Mouse (Mus musculus): ENCODE results near the gene Rbx1. TPM values are rescaled to one million over a fixed set of nuclear protein-coding genes. Genes with fewer than 3 reads are reported as not detected.
"Not testable (repeated sequence)": the region's sequence is repeated elsewhere in the genome, so short reads cannot be mapped to it uniquely, and the experiment has no call there.

The Rbx1 gene
- polyA plus RNA-seq, 1 experiment from 2014 or later: 527 TPM

DNA sequence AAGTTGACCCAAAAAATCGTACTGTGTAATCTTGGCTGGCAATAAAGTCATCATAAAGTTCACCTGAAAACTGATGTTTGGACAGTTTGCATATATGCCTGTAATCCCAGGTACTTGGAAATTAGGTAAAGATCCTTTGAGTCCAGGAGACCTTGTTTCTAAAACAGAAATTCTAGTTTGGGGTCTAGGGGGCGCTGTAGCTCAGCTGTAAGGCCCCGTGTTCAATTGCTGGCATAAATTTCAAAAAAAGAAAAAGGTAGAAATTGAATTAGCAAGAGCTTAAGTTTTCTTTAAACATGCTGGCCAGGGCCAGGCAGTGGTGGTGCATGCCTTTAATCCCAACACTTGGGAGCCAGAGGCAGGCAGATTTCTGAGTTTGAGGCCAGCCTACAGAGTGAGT lies 9.6 kb downstream of the Rbx1 start:
- no peak overlapping the region for H3K4me2 ChIP-seq (replicated peaks; ENCODE audit: low read depth, low read length)
- peaks cover 41% of the 10 kb centered on the region for H3K36me3 ChIP-seq (ENCODE audit: control insufficient read depth, insufficient read depth, low read length)
- 34% methylated on average over 3 of the region's 3 CpGs for WGBS
- no peaks in the 10 kb centered on the region for H3K27me3 ChIP-seq (ENCODE audit: control insufficient read depth, insufficient read depth, low read length)
- no peaks in the 10 kb centered on the region for H3K4me1 ChIP-seq (ENCODE audit: control insufficient read depth, insufficient read depth, low read length)
- H3K9ac ChIP-seq (replicated peaks; ENCODE audit: low read depth, low read length): no peak overlapping the region
- no peaks in the 10 kb centered on the region for H3K9me3 ChIP-seq (ENCODE audit: control insufficient read depth, low read depth, low read length)
- no peak overlapping the region for H3K4me3 ChIP-seq (ENCODE audit: low read depth, low read length)
- ATAC-seq (ENCODE audit: insufficient number of reproducible peaks, insufficient read depth, low FRiP score, low read depth): no peak
- no peak overlapping the region for H3K27ac ChIP-seq (ENCODE audit: low read length)

DNA sequence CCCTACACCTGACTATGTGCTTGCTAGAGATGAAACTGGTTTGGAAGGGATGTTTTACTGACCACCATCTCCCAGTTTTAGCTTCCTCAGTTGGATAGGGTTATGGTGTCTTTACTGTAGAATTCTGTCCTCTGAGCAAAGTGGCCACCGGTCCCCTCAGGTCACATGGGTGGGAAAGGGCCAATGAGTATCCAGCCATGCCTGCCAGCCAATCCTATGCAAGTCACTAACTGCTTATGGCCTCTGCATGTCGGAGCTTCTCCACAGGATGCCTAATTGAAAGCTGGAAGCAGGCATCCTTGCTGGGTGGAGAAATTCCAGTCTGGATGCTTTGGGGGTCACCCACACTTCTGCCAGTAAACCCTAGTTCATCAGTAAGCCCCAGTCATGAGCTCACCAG lies 10.5 kb downstream of the Rbx1 start:
- Histone ChIP-seq H3K36me3 (ENCODE audit: control insufficient read depth, insufficient read depth, low read length) (peaks cover 32% of the 10 kb centered on the region), H3K27ac (ENCODE audit: low read length) (no peak overlapping the region), H3K4me3 (ENCODE audit: low read depth, low read length) (no peak overlapping the region), H3K27me3 (ENCODE audit: control insufficient read depth, insufficient read depth, low read length) (no peaks in the 10 kb centered on the region), H3K4me1 (ENCODE audit: control insufficient read depth, insufficient read depth, low read length) (peaks cover 5% of the 10 kb centered on the region; the same call in 1 of the 2 replicates), H3K9me3 (ENCODE audit: control insufficient read depth, low read depth, low read length) (no peaks in the 10 kb centered on the region), H3K9ac (replicated peaks; ENCODE audit: low read depth, low read length) (no peak overlapping the region), H3K4me2 (replicated peaks; ENCODE audit: low read depth, low read length) (no peak overlapping the region)
- ATAC-seq (ENCODE audit: insufficient number of reproducible peaks, insufficient read depth, low FRiP score, low read depth): no peak
- 1% methylated on average over 2 of the region's 2 CpGs for WGBS

DNA sequence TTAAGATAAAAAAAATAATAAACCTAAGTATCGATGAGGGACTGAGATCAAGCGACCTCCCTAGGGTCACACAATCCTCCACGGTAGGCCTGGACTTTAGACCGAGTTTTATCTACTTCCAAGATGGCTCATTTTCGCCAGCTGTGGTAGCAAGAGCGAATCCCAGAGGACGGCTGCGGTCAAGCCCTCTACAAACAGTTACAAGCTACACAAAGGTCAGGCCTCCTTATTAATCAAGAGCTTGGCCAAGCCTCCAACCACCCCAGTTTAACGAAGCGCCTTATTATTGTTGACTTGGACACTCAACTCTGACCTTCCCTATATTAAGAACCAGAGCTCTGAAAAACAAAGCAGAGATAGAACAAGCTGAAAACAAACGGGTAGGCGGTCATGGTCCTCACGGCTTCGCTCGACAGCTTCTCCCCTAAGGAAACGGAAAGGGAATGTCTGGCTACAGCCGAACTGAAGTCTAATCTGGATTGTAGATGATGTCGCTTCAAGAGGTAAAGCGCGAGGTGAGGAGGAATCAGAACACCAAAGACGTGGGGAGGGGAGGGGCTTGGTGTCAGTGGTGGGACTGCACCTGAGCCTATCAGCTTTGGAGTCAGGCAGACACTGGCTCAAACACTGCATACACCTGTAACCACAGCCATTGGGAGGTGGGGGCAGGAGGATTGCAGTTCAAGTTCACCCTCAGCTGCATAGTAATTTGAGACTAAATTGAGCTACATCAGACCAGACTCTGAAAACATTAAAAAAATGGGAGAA lies 13.5 kb downstream of the Rbx1 start:
- WGBS: 56% methylated on average over 21 of the region's 21 CpGs
- Histone ChIP-seq H3K36me3 (ENCODE audit: control insufficient read depth, insufficient read depth, low read length) (peaks cover 6% of the 10 kb centered on the region; the same call in 1 of the 2 replicates), H3K9me3 (ENCODE audit: control insufficient read depth, low read depth, low read length) (no peaks in the 10 kb centered on the region), H3K9ac (replicated peaks; ENCODE audit: low read depth, low read length) (no peak overlapping the region), H3K4me1 (ENCODE audit: control insufficient read depth, insufficient read depth, low read length) (peaks cover 5% of the 10 kb centered on the region; the same call in 1 of the 2 replicates), H3K4me2 (replicated peaks; ENCODE audit: low read depth, low read length) (no peak overlapping the region), H3K27me3 (ENCODE audit: control insufficient read depth, insufficient read depth, low read length) (no peaks in the 10 kb centered on the region), H3K27ac (ENCODE audit: low read length) (no peak overlapping the region), H3K4me3 (ENCODE audit: low read depth, low read length) (no peak overlapping the region)
- no peak for ATAC-seq (ENCODE audit: insufficient number of reproducible peaks, insufficient read depth, low FRiP score, low read depth)

DNA sequence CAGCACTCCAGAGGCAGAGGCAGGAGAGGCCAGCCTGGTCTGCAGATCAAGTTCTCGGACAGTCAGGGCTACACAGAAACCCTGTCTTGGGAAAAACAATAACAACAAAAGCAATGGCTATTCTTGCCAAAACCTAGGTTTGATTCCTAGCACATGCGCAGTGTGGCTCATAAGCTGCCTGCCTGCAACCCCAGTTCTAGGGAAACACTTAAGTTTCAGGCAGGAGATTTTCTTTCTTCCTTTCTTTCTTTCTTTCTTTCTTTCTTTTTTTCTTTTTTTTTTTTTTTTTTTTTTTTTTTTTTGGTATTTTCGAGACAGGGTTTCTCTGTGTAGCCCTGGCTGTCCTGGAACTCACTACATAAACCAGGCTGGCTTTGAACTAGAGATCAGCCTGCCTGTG lies 14.2 kb downstream of the Rbx1 start:
- ATAC-seq (ENCODE audit: insufficient number of reproducible peaks, insufficient read depth, low FRiP score, low read depth); H3K9ac ChIP-seq (replicated peaks; ENCODE audit: low read depth, low read length); H3K27me3 ChIP-seq (ENCODE audit: control insufficient read depth, insufficient read depth, low read length); H3K4me3 ChIP-seq (ENCODE audit: low read depth, low read length); H3K36me3 ChIP-seq (ENCODE audit: control insufficient read depth, insufficient read depth, low read length); H3K9me3 ChIP-seq (ENCODE audit: control insufficient read depth, low read depth, low read length); H3K27ac ChIP-seq (ENCODE audit: low read length); H3K4me1 ChIP-seq (ENCODE audit: control insufficient read depth, insufficient read depth, low read length); H3K4me2 ChIP-seq (replicated peaks; ENCODE audit: low read depth, low read length): not testable (repeated sequence)
- 82% methylated on average over 3 of the region's 3 CpGs for WGBS

DNA sequence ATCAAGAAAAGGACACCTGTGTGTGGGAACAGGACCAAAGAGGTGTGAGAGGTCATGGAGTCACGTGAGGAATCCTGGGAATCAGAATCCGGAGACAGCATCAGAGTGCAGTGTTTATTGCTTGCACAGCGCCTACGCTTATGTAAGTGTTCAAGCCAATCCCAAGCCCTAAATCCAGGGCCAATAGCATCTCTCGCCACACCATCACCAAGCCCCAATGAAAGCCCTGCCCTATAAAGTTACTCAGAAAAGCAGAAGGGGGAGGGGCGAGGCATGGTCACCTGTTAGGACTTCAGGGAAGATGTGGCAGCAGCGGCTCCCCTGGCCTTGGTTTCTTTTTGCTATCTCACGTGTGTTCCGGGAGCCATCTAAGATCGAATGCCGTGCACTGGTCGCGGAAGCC lies 14.9 kb downstream of the Rbx1 start:
- 0 out of 2 replicates have a peak, but pooled peaks have one; percentile 58 for ATAC-seq (ENCODE audit: insufficient number of reproducible peaks, insufficient read depth, low FRiP score, low read depth)
- Histone ChIP-seq H3K4me1 (ENCODE audit: control insufficient read depth, insufficient read depth, low read length) (peaks cover 5% of the 10 kb centered on the region; the same call in 1 of the 2 replicates), H3K9me3 (ENCODE audit: control insufficient read depth, low read depth, low read length) (no peaks in the 10 kb centered on the region), H3K4me3 (ENCODE audit: low read depth, low read length) (peak overlapping the region; percentile 22; the same call in 1 of the 2 replicates), H3K4me2 (replicated peaks; ENCODE audit: low read depth, low read length) (peak overlapping the region; percentile 44), H3K36me3 (ENCODE audit: control insufficient read depth, insufficient read depth, low read length) (no peaks in the 10 kb centered on the region), H3K9ac (replicated peaks; ENCODE audit: low read depth, low read length) (no peak overlapping the region), H3K27ac (ENCODE audit: low read length) (no peak overlapping the region), H3K27me3 (ENCODE audit: control insufficient read depth, insufficient read depth, low read length) (no peaks in the 10 kb centered on the region)
- WGBS: 12% methylated on average over 13 of the region's 13 CpGs

DNA sequence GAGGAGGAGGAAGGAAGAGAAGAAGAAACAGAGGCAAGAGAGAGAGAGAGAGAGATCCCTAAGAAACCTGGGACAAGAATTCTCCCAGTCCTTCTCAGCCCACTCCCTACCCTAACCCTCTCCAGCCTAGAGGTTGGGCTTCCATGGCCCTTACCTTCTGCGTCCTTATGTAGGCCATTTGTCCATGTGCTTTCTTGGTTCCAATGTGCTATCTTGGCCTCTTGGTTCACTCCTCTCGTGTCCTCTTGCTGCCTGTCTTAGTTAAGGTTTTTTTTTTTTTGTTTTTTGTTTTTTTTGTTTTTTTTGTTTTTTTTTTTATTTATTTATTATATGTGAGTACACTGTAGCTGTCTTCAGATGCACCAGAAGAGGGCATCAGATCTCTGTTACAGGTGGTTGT lies 16.9 kb downstream of the Rbx1 start:
- no peak overlapping the region for H3K4me3 ChIP-seq (ENCODE audit: low read depth, low read length)
- no peak overlapping the region for H3K9ac ChIP-seq (replicated peaks; ENCODE audit: low read depth, low read length)
- WGBS: 93% methylated on average over 2 of the region's 2 CpGs
- H3K36me3 ChIP-seq (ENCODE audit: control insufficient read depth, insufficient read depth, low read length): no peaks in the 10 kb centered on the region
- ATAC-seq (ENCODE audit: insufficient number of reproducible peaks, insufficient read depth, low FRiP score, low read depth): no peak
- no peaks in the 10 kb centered on the region for H3K9me3 ChIP-seq (ENCODE audit: control insufficient read depth, low read depth, low read length)
- H3K4me1 ChIP-seq (ENCODE audit: control insufficient read depth, insufficient read depth, low read length): peaks cover 5% of the 10 kb centered on the region; the same call in 1 of the 2 replicates
- H3K27me3 ChIP-seq (ENCODE audit: control insufficient read depth, insufficient read depth, low read length): no peaks in the 10 kb centered on the region
- H3K27ac ChIP-seq (ENCODE audit: low read length): no peak overlapping the region
- H3K4me2 ChIP-seq (replicated peaks; ENCODE audit: low read depth, low read length): no peak overlapping the region

DNA sequence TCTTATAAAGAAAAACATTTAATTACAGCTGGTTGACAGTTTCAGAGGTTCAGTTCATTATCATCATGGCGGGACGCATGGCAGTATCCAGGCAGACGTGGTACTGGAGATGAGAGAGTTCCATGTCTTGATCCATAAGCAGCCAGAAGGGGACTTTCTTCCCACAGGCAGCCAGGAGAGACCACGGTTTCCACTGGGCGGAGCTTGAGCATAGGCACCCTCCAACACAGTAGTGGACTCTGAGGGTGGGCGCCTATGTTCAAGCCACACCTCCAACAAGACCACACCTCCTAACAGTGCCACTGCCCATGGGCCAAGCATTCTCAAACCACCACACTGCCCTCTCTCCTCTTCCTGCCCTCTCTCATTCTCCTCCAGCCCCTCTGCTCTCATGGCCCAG lies 17.6 kb downstream of the Rbx1 start:
- Histone ChIP-seq H3K4me1 (ENCODE audit: control insufficient read depth, insufficient read depth, low read length) (peaks cover 5% of the 10 kb centered on the region; the same call in 1 of the 2 replicates), H3K4me3 (ENCODE audit: low read depth, low read length) (no peak overlapping the region), H3K9ac (replicated peaks; ENCODE audit: low read depth, low read length) (no peak overlapping the region), H3K9me3 (ENCODE audit: control insufficient read depth, low read depth, low read length) (no peaks in the 10 kb centered on the region), H3K36me3 (ENCODE audit: control insufficient read depth, insufficient read depth, low read length) (no peaks in the 10 kb centered on the region), H3K4me2 (replicated peaks; ENCODE audit: low read depth, low read length) (no peak overlapping the region), H3K27ac (ENCODE audit: low read length) (no peak overlapping the region), H3K27me3 (ENCODE audit: control insufficient read depth, insufficient read depth, low read length) (no peaks in the 10 kb centered on the region)
- no peak for ATAC-seq (ENCODE audit: insufficient number of reproducible peaks, insufficient read depth, low FRiP score, low read depth)
- 78% methylated on average over 6 of the region's 6 CpGs for WGBS

DNA sequence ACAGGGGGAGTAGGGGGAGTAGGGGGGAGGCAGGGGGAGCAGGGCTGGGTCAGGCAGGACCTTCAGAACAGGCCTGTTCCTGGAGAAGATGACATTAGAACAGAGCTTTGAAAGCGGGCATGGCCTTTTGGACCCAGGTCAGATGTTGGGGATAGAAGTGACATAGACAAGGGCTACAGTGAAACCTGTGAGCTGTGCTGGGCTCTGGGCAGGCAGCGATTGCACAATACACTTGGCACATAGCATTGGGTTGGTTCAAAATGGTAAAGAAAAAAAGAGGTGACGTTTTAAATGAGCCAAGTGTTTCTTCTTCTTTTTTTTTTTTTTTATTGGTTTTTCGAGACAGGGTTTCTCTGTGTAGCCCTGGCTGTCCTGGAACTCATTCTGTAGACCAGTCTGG lies 19.4 kb downstream of the Rbx1 start:
- Histone ChIP-seq H3K9me3 (ENCODE audit: control insufficient read depth, low read depth, low read length) (no peaks in the 10 kb centered on the region), H3K9ac (replicated peaks; ENCODE audit: low read depth, low read length) (no peak overlapping the region), H3K4me1 (ENCODE audit: control insufficient read depth, insufficient read depth, low read length) (peaks cover 5% of the 10 kb centered on the region; the same call in 1 of the 2 replicates), H3K4me3 (ENCODE audit: low read depth, low read length) (no peak overlapping the region), H3K27me3 (ENCODE audit: control insufficient read depth, insufficient read depth, low read length) (no peaks in the 10 kb centered on the region), H3K36me3 (ENCODE audit: control insufficient read depth, insufficient read depth, low read length) (no peaks in the 10 kb centered on the region), H3K27ac (ENCODE audit: low read length) (no peak overlapping the region), H3K4me2 (replicated peaks; ENCODE audit: low read depth, low read length) (no peak overlapping the region)
- ATAC-seq (ENCODE audit: insufficient number of reproducible peaks, insufficient read depth, low FRiP score, low read depth): no peak
- 73% methylated on average over 4 of the region's 4 CpGs for WGBS

DNA sequence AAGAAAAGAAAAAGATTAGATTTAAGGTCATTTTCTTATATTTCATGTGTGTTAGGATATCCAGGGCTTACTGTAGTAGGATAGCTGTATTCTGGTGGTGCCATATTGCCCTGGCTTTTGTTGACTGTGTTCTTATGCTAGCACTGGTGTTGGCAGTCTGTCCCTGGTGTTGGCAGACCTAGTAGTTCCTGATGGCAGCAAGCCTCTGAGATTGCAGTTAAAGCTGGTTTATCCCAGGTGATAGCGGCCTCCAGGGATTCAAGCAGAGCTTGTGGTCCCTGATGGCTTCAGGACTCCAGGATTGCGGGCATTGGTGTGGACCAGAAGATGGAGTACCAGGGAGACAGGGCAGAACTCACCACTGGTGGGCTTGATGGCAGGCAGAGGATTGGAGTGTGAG lies 37.4 kb downstream of the Rbx1 start:
- Histone ChIP-seq H3K4me3 (ENCODE audit: low read depth, low read length) (no peak overlapping the region), H3K4me2 (replicated peaks; ENCODE audit: low read depth, low read length) (no peak overlapping the region), H3K27me3 (ENCODE audit: control insufficient read depth, insufficient read depth, low read length) (no peaks in the 10 kb centered on the region), H3K27ac (ENCODE audit: low read length) (no peak overlapping the region), H3K9ac (replicated peaks; ENCODE audit: low read depth, low read length) (no peak overlapping the region), H3K36me3 (ENCODE audit: control insufficient read depth, insufficient read depth, low read length) (no peaks in the 10 kb centered on the region), H3K9me3 (ENCODE audit: control insufficient read depth, low read depth, low read length) (no peaks in the 10 kb centered on the region), H3K4me1 (ENCODE audit: control insufficient read depth, insufficient read depth, low read length) (no peaks in the 10 kb centered on the region)
- 85% methylated on average over 2 of the region's 2 CpGs for WGBS
- ATAC-seq (ENCODE audit: insufficient number of reproducible peaks, insufficient read depth, low FRiP score, low read depth): no peak

Measured in stomach, embryonic 14.5 days (tissue).